Mouse (Mus musculus) adrenal gland, adult (tissue): Measurements from ENCODE around the gene Nhs.

Experiments used
- DNase-seq, 2 experiments: peaks; one replicate each; pipeline ENCODE4 v3.0.0; 2022 to 2023; ENCODE audit warnings: low spot score in 1 of 2; ENCODE audit not compliant: inconsistent age in 2 of 2

The Nhs gene

GRCm38 (mm10) chrX:162020039-162020566 lies 139.4 kb downstream of the Nhs start:
- no peak for DNase-seq

DNA sequence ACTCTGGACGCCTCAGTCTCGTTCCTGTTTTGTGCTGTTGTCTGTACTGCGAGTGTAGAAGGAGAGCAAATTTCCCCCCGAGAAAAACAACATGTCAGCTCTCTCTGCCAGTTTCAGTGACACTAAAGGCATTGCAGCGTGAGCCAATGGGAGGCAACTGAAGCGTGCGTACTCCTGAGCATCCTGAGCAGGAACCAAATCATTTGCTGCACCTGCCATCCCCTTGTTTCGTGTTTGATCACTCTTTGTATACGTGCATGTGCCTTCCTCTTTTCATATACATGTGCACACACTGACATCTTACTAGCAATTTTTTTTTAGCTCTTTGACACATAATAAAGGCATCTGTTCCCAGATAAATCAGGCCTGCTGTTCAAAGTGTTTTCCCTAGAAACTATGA lies 142.1 kb downstream of the Nhs start:
- DNase-seq = no peak

- no peak for DNase-seq
These were observed 147.0 kb downstream of the Nhs start for GRCm38 (mm10) chrX:162012570-162012969.

GRCm38 (mm10) chrX:162009876-162010275 lies 149.7 kb downstream of the Nhs start:
- DNase-seq = no peak

DNA sequence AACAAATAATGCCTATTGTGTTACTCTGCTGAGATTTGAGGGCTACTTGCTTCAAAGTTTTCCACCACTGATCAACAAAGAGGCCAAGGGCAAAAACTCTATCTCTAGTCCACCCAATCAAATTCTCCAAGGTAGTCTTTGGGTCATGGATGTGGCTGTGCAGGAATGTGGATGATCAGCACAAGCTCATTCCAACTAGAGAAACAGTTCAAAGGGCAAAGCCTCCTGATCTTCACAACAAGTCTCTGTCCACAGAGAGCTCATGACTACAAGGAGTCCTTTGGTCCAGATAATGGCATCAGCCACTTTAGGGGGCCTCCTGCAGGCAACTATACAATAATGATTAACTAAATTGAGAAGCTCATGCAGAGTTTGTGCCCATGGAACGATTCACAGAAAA lies 155.7 kb downstream of the Nhs start:
- no peak for DNase-seq

DNA sequence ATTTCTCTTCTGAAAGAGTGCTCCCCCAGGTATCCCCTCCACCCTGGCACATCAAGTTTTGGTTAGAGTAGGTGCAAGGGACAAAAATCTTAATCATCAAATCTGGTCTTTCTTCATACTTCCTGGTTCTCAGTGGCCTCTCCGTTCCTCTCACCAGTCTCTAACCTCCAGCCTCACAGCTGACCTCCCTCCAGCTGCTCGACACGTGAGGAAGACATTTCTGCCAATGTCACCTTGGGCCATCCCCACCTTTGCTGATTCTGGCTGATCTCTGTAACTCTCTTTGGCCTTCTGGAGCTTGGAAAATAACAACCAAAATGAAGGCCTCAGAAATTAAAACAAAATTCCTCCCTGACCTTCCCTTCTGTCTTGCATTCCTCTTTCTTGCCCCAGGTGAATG lies 160.7 kb downstream of the Nhs start:
- DNase-seq = no peak

GRCm38 (mm10) chrX:161997170-161997795 lies 162.2 kb downstream of the Nhs start:
- DNase-seq = no peak

DNA sequence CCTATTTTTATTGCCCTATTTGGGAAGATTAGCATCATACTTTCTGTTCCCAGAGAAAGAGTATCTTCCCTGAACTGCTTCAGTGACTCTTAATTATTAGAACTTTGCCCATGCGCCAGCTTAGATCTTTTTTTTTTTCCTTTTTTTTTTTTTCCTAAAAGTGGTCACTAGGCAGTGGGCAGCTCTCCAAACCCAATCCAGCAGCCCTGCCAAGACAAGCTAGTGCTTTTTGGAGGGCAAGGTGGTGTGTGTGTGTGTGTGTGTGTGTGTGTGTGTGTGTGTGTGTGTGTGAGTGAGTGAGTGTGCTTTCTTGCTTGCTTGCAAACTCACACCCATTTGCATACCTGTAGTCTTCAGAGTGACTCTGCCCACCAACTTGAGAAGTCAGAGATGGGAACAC lies 169.4 kb downstream of the Nhs start:
- no peak for DNase-seq

DNA sequence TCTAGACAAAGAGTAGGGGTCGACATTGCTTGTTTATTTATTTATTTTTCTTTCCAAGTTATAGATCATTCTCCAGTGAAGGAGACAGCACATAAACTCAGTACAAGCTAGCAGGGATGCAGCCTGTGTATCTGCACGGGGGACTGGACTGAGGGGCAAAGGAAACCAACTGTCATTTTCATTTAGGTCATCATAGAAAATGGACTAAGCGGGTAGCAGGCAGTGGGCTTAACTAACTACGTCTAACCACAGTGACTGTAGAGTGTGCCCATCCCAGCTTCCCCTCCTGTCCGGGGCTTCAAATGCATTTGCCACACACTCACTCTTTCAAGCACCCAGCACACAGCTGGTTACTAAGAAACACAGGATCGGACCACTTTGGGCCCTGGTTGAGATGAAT lies 174.6 kb downstream of the Nhs start:
- no peak for DNase-seq

GRCm38 (mm10) chrX:161981399-161981798 lies 178.1 kb downstream of the Nhs start:
- no peak for DNase-seq

GRCm38 (mm10) chrX:161979946-161980345 lies 179.6 kb downstream of the Nhs start:
- no peak for DNase-seq

DNA sequence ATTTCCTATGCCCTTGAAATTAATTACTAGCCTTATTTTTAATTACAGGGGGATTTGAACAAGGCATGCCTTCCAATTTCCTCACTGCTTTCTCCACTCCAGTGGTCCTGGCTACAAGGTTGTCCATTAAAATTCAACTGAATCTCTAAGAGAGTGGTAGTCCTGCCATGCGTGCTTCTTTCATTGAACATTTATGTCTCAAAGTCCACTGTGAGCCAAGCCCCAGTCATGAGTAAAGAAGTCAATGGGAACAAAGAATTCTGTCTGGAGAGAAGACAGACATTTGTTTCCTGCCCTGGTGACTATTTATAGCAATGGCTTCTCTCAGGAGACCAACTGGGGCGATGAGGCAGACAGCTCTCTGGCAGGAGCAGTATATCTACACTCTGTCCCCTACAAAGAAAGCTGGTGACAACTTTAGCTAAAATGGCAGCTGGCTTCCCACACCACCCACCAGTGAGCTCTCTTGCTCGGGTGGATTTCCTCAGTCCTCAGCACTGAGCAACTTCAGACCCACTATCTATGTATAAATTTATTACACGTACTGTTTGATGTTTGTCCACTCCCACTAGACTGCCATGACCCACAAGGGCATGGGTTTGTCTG lies 182.2 kb downstream of the Nhs start:
- DNase-seq = no peak

GRCm38 (mm10) chrX:161976376-161976775 lies 183.2 kb downstream of the Nhs start:
- no peak for DNase-seq

DNA sequence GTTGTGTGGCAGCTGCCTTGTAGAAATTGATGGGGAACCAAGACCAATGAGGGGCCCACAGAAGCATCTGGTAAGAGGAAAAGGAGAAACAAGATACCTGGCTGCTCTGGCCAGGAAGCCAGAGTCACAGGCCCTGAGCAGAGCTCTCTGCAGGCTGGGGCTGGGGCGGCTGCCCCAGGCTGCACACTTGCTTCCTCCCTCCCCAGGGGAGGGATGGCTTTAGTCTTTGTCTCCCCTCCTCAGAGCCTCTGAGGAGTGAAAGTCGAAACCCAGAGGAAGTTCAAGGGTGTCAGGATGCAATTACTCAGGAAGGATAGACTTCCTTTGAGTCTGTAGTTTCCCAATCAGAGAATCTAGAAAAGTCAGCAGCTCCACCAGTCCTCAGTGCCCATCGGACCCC lies 186.0 kb downstream of the Nhs start:
- no peak for DNase-seq

GRCm38 (mm10) chrX:161972723-161973122 lies 186.8 kb downstream of the Nhs start:
- DNase-seq = no peak

DNA sequence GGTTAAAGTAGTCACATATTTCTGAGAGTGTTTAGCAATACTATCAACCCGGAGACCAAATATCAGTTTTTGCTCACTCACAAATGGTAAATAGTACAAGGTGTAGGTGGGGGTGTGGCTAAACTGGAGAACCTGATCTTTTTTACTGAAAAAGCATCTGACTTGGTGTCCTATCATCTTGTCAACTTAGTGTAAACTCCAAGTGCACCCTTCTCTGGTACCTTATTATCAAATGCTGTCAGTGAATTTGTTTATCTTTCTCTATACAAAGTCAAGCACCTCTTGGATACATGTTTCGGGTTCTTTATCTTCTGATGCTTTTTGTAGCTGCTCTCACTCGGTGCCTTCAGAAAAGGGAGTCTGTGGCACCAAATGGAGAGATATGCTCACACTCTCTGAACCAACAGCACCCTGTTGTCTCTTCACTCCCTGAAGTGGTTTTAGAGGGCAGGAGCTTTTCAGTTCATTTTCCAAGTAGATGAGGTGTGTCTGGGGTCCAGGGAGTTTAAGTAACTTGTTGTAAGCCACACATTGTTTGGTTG lies 187.5 kb downstream of the Nhs start:
- no peak for DNase-seq

GRCm38 (mm10) chrX:161971131-161971530 lies 188.4 kb downstream of the Nhs start:
- no peak for DNase-seq

- DNase-seq = peak; percentile 11 to 40
These were observed 191.8 kb downstream of the Nhs start for GRCm38 (mm10) chrX:161967692-161968091.

DNA sequence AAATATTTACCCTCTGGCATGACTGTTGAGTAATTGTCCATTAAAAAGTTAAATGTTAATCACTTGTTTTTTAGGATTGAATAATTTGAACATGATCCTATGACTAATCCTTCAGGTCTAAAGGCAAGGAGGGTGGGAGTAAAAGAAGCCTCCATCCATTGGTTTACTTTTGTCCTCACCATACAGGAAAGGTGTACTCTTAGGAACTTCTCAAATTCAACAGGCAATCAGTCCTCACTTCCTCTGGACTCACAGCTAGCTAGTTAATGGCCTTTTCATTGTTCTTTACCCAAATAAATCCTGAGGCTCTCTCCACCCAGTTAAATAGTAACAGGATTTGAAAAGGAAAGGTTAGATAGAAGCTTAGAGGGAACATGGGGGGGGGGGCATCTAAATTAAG lies 196.2 kb downstream of the Nhs start:
- no peak for DNase-seq

GRCm38 (mm10) chrX:161962855-161963254 lies 196.7 kb downstream of the Nhs start:
- DNase-seq = no peak

DNA sequence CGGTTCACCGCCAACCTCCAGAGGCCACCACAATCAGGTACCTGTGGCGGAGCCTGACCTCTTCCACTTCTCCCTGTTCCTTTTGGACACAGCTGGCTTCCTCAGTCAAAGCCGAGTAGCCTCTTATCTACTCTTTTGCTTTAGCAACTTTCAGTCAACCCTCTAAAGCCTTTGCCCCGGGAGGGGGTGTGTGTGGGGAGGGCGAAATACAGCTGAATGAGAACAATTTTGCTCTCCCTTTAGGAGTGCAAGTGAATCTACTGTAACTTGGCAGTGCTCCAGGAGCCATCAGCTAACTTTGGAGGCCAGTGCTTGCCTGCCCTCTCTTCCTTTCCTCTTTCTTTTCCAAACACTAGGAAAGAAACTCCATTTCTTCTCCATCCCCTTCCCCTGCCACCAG lies 197.8 kb downstream of the Nhs start:
- DNase-seq = peak in 1 of 2 experiments; percentile 48

DNA sequence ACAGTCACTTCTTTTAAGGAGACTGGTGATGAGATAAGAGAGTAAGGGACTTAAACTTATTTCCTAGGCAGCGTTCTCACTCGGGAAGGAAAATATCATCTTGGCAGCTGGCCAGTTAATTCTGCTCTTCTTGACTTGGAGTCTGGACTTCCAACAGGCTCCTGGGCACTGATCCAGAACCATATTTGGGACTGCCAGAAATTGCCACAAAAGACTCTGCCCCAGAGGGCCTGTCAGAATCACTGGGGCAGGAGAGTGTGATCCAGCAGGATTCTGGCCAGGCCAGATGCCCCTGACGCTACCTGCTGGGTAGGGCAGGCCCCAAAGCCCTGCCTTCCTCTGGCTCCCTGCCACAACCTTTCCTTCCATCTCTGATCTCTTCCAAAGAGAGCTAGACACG lies 198.4 kb downstream of the Nhs start:
- DNase-seq = peak; percentile 41 to 80

GRCm38 (mm10) chrX:161952356-161952755 lies 207.2 kb downstream of the Nhs start:
- DNase-seq = no peak
